Mouse (Mus musculus) liver, embryonic 14.5 days (tissue): ENCODE measurements at regions not wholly inside any gene's neighbourhood (a gene's known extent, or its start where the extent isn't known, plus 50 kb on each side); places are given as distances from the start of the nearest gene placed in this dataset.

Experiments
- ATAC-seq: fragments of 200-750 bp; cut with Nextera tagmentation; 2 replicates; pipeline ENCODE4 v1.8.0; 2017; ENCODE audit warnings: moderate number of reproducible peaks, mild to moderate bottlenecking, moderate library complexity; ENCODE audit not compliant: insufficient read depth
- DNase-seq, 3 experiments: peaks; one replicate each; pipeline ENCODE4 v3.0.0-alpha.2; 2012 to 2013; ENCODE audit warnings: low read depth in 3 of 3, low spot score in 3 of 3
- H3K27ac ChIP-seq: fragments of 300-500 bp; sonication (generic); 2 replicates; pipeline ENCODE4 v1.5.1; 2014; ENCODE audit warnings: moderate library complexity, mild to moderate bottlenecking, control low read depth, inconsistent platforms
- H3K27me3 ChIP-seq: fragments of 300-500 bp; sonication (generic); 2 replicates; pipeline ENCODE4 v1.6.1; 2014; ENCODE audit warnings: mild to moderate bottlenecking, low read length, moderate library complexity; ENCODE audit not compliant: control insufficient read depth, insufficient read depth
- H3K36me3 ChIP-seq: fragments of 300-500 bp; sonication (generic); replicated peaks from 2 replicates; pipeline ENCODE4 v1.6.1; 2014; ENCODE audit warnings: low read depth; ENCODE audit not compliant: control insufficient read depth, insufficient read depth
- H3K4me1 ChIP-seq, 2 experiments: fragments of 200-500 bp in 1 of 2; fragments of 300-500 bp in 1 of 2; sonication (generic) in 1 of 2; replicated peaks; 2 replicates each; pipeline ENCODE4 v1.6.1; 2012 to 2014; ENCODE audit warnings: antibody characterized with exemption in 1 of 2, inconsistent platforms in 1 of 2, low read length in 1 of 2; ENCODE audit not compliant: control insufficient read depth in 2 of 2, insufficient read depth in 2 of 2
- H3K4me2 ChIP-seq: fragments of 300-500 bp; sonication (generic); 2 replicates; pipeline ENCODE4 v1.6.1; 2014; ENCODE audit warnings: low read depth, mild to moderate bottlenecking, control low read depth, moderate library complexity
- H3K4me3 ChIP-seq, 2 experiments: fragments of 200-500 bp in 1 of 2; fragments of 300-500 bp in 1 of 2; sonication (generic) in 1 of 2; 2 replicates each; pipeline ENCODE4 v1.5.1; 2012 to 2014; ENCODE audit warnings: low read depth in 2 of 2, low read length in 2 of 2, mild to moderate bottlenecking in 2 of 2, control low read depth in 1 of 2, inconsistent platforms in 1 of 2, moderate library complexity in 1 of 2; ENCODE audit not compliant: insufficient read depth in 1 of 2
- H3K9ac ChIP-seq: fragments of 300-500 bp; sonication (generic); replicated peaks from 2 replicates; pipeline ENCODE4 v1.6.1; 2014; ENCODE audit warnings: mild to moderate bottlenecking, control low read depth, moderate library complexity
- H3K9me3 ChIP-seq: fragments of 300-500 bp; sonication (generic); 2 replicates; pipeline ENCODE4 v1.6.1; 2016; ENCODE audit warnings: low read length, mixed read lengths; ENCODE audit not compliant: control insufficient read depth
- CTCF ChIP-seq: IDR thresholded peaks from 2 replicates; pipeline ENCODE4 v1.5.1; 2016; ENCODE audit warnings: antibody characterized with exemption, low read depth, control low read depth
- EP300 ChIP-seq: IDR thresholded peaks from 2 replicates; pipeline ENCODE4 v1.6.1; 2016; ENCODE audit warnings: antibody characterized with exemption, low read depth
- WGBS: fragments of 180-500 bp; shearing (Covaris S2); extraction: QIAGEN DNeasy Blood & Tissue Kit; methylation state at CpG from one replicate; pipeline ENCODE4 v1.1.7; 2014; ENCODE audit not compliant: insufficient replicate concordance; 5-methylcytosine and 5-hydroxymethylcytosine counted together

GRCm38 (mm10) chr14:24617126-24617375, 130.1 kb downstream of the Rps24 start:
- ATAC-seq (no peak), DNase-seq (no peak)
- H3K9ac ChIP-seq, result no peak overlapping the region
- H3K4me1 ChIP-seq, result no peaks in the 10 kb centered on the region
- H3K9me3 ChIP-seq, result no peaks in the 10 kb centered on the region
- H3K36me3 ChIP-seq, result no peaks in the 10 kb centered on the region
- WGBS, result 36% methylated on average over 3 of the region's 3 CpGs
- H3K27ac ChIP-seq, result no peak overlapping the region
- H3K27me3 ChIP-seq, result no peaks in the 10 kb centered on the region
- H3K4me3 ChIP-seq, result no peak overlapping the region
- H3K4me2 ChIP-seq, result no peak overlapping the region
- no peak for TF ChIP-seq EP300
- TF ChIP-seq CTCF, result no peak

- Histone ChIP-seq H3K4me1 (no peaks in the 10 kb centered on the region), H3K36me3 (no peaks in the 10 kb centered on the region), H3K4me3 (no peak overlapping the region), H3K9ac (no peak overlapping the region), H3K27me3 (no peaks in the 10 kb centered on the region), H3K9me3 (no peaks in the 10 kb centered on the region), H3K4me2 (no peak overlapping the region), H3K27ac (no peak overlapping the region)
- 55% methylated on average over 10 of the region's 10 CpGs for WGBS
- no peak for DNase-seq
- TF ChIP-seq CTCF, result no peak
- no peak for TF ChIP-seq EP300
- no peak for ATAC-seq
Observed at GRCm38 (mm10) chr14:24617393-24617861, 130.5 kb downstream of the Rps24 start.

GRCm38 (mm10) chr14:24618226-24619038, 131.5 kb downstream of the Rps24 start:
- ATAC-seq (no peak), DNase-seq (no peak)
- Histone ChIP-seq H3K36me3 (no peaks in the 10 kb centered on the region), H3K4me1 (no peaks in the 10 kb centered on the region), H3K9me3 (no peaks in the 10 kb centered on the region), H3K4me3 (no peak overlapping the region), H3K27ac (no peak overlapping the region), H3K27me3 (no peaks in the 10 kb centered on the region), H3K9ac (no peak overlapping the region), H3K4me2 (no peak overlapping the region)
- TF ChIP-seq CTCF, result no peak
- TF ChIP-seq EP300, result no peak
- 50% methylated on average over 16 of the region's 16 CpGs for WGBS

GRCm38 (mm10) chr14:24631994-24632393, 145.1 kb downstream of the Rps24 start:
- no peak for ATAC-seq
- TF ChIP-seq CTCF (no peak), EP300 (no peak)
- Histone ChIP-seq H3K4me2 (no peak overlapping the region), H3K9ac (no peak overlapping the region), H3K27ac (no peak overlapping the region), H3K4me1 (no peaks in the 10 kb centered on the region), H3K4me3 (no peak overlapping the region), H3K9me3 (no peaks in the 10 kb centered on the region), H3K27me3 (no peaks in the 10 kb centered on the region), H3K36me3 (no peaks in the 10 kb centered on the region)
- WGBS, result 53% methylated on average over 1 of the region's 1 CpGs
- DNase-seq, result no peak

GRCm38 (mm10) chr14:24641853-24642252, 154.9 kb downstream of the Rps24 start:
- Histone ChIP-seq H3K9ac (no peak overlapping the region), H3K4me3 (no peak overlapping the region), H3K4me2 (no peak overlapping the region), H3K36me3 (no peaks in the 10 kb centered on the region), H3K27ac (no peak overlapping the region), H3K9me3 (no peaks in the 10 kb centered on the region), H3K4me1 (no peaks in the 10 kb centered on the region), H3K27me3 (no peaks in the 10 kb centered on the region)
- no peak for ATAC-seq
- no peak for DNase-seq
- no peak for TF ChIP-seq CTCF
- no peak for TF ChIP-seq EP300
- 58% methylated on average over 5 of the region's 5 CpGs for WGBS
